Mouse (Mus musculus) neural tube, embryonic 11.5 days (tissue): ENCODE data around the gene Gfi1. TPM values are rescaled to one million over a fixed set of nuclear protein-coding genes. Genes with fewer than 3 reads are reported as not detected.

Experiments
- ATAC-seq: fragments of 200-750 bp; cut with Nextera tagmentation; 2 replicates; pipeline ENCODE4 v1.8.0; 2017; ENCODE audit warnings: moderate number of reproducible peaks, mild to moderate bottlenecking, moderate TSS enrichment, moderate library complexity; ENCODE audit not compliant: insufficient read depth, low FRiP score, low TSS enrichment
- DNase-seq: peaks from one replicate; pipeline ENCODE4 v3.0.0-alpha.2; 2015; ENCODE audit warnings: low spot score
- H3K27ac ChIP-seq: fragments of 300-500 bp; sonication (generic); 2 replicates; pipeline ENCODE4 v1.5.1; 2014; ENCODE audit warnings: low read depth, mild to moderate bottlenecking, low read length
- H3K27me3 ChIP-seq: fragments of 300-500 bp; sonication (generic); 2 replicates; pipeline ENCODE4 v1.6.1; 2014; ENCODE audit warnings: mild to moderate bottlenecking, low read length, mixed read lengths; ENCODE audit not compliant: control insufficient read depth, insufficient read depth
- H3K36me3 ChIP-seq: fragments of 300-500 bp; sonication (generic); 2 replicates; pipeline ENCODE4 v1.6.1; 2014; ENCODE audit warnings: mild to moderate bottlenecking, low read length, moderate library complexity, mixed read lengths; ENCODE audit not compliant: control insufficient read depth, insufficient read depth
- H3K4me1 ChIP-seq: fragments of 300-500 bp; sonication (generic); 2 replicates; pipeline ENCODE4 v1.6.1; 2014; ENCODE audit warnings: low read length, mixed read lengths; ENCODE audit not compliant: control insufficient read depth, insufficient read depth
- H3K4me2 ChIP-seq: fragments of 300-500 bp; sonication (generic); 2 replicates; pipeline ENCODE4 v1.6.1; 2014; ENCODE audit warnings: low read depth, mild to moderate bottlenecking, moderate library complexity
- H3K4me3 ChIP-seq: fragments of 300-500 bp; sonication (generic); 2 replicates; pipeline ENCODE4 v1.5.1; 2014; ENCODE audit warnings: low read depth, low read length
- H3K9ac ChIP-seq: fragments of 300-500 bp; sonication (generic); 2 replicates; pipeline ENCODE4 v1.6.1; 2014; ENCODE audit warnings: mild to moderate bottlenecking, low read length
- H3K9me3 ChIP-seq: fragments of 300-500 bp; sonication (generic); 2 replicates; pipeline ENCODE4 v1.6.1; 2016; ENCODE audit warnings: low read length; ENCODE audit not compliant: control insufficient read depth
- WGBS: fragments of 180-500 bp; shearing (Covaris S2); extraction: QIAGEN DNeasy Blood & Tissue Kit; methylation state at CpG from one replicate; pipeline ENCODE4 v1.1.7; 2014; 5-methylcytosine and 5-hydroxymethylcytosine counted together
- polyA plus RNA-seq: library from polyadenylated mRNA; unstranded; fragments of >200 nt; fragmentation: Nextera tagmentation; extraction: Ambion mirVana; gene quantifications from 2 replicates; pipeline ENCODE4 v1.2.1, GENCODE M21; 2014

Gene Gfi1
- polyA plus RNA-seq = not detected in 2 replicates

DNA sequence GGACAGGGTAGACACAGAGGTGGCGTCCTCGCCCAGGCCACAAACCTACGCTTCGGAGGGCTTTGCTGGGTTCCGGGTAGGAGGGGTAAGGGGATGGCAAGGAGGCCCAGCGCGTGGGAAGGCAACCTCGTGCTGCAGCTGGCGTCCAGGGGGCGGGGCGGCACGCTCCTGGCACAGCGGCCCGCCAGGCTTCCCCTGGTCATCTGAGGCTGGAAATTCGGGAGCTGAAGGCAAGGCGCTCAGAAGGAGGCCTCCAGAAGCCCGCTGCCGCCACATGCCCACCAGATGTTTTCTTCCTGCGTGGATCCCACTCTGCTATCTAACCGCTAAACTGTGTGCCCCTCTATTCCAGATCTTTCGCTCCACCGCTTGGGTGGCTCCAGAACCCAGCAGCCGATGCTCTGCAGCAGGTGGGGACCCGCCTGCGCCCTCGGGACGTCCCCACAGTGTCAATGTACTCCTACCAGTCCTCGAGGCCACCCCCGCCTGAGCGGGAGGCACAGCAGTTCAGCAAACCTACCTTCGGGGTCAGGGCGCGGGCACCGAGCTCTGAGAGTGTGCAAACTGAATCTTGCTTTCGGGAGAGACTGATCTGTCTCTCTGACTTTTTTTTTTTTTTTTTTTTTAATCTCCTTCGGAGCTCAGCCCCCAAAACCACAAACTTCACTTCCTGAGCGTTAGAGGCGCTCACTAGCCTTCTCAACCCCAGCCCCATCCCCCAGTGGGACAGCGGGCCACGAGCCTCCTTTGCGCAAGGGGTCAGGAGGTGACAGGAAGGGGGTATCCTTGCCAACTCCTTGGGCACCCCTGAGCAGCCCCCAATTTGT, at the start of gene Gfi1:
Gene Gfi1, minus strand, starts transcription at position 602 of the 827 bp plus-strand sequence.
- peak within 1 kb of the TSS; percentile 19 for H3K4me2 ChIP-seq
- peaks cover 89% of the 10 kb centered on the region for H3K27me3 ChIP-seq
- H3K36me3 ChIP-seq = no peaks in the 10 kb centered on the region
- no peaks in the 10 kb centered on the region for H3K9me3 ChIP-seq
- peak; percentile 68 for DNase-seq
- H3K4me3 ChIP-seq = 0 out of 2 replicates have a peak within 1 kb of the TSS, but pooled peaks have one; percentile 10
- H3K9ac ChIP-seq = no peak within 1 kb of the TSS
- ATAC-seq = peak; percentile 48; the same call in 1 of the 2 replicates
- under 1% methylated on average over 34 of the region's 41 CpGs for WGBS
- no peak within 1 kb of the TSS for H3K27ac ChIP-seq
- H3K4me1 ChIP-seq = peaks cover 23% of the 10 kb centered on the region

DNA sequence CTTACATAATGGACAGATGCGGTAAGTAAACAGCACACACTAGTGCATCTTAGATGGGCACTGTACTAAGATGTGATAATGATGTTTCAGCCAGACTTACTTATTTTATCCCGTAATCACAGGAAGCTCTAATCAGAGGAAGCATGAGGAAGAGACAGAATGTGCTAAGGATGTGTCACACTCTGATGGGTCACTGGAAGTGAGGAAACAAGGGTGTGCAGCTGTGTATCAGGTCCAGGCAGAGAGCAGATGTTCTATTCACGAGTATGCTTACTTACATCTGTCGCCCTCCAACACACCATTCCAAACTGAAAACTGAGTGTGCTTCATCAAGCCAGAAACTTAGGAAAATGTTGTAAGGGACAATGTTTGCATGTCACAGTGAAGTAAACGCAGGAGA, 46.2 kb upstream of the Gfi1 start:
- H3K4me3 ChIP-seq = no peak overlapping the region
- ATAC-seq = no peak
- H3K9ac ChIP-seq = no peak overlapping the region
- H3K27ac ChIP-seq = no peak overlapping the region
- DNase-seq = no peak
- no peaks in the 10 kb centered on the region for H3K4me1 ChIP-seq
- H3K4me2 ChIP-seq = no peak overlapping the region
- 92% methylated on average over 5 of the region's 5 CpGs for WGBS
- no peaks in the 10 kb centered on the region for H3K9me3 ChIP-seq
- H3K27me3 ChIP-seq = no peaks in the 10 kb centered on the region
- H3K36me3 ChIP-seq = peaks cover 5% of the 10 kb centered on the region; the same call in 1 of the 2 replicates

DNA sequence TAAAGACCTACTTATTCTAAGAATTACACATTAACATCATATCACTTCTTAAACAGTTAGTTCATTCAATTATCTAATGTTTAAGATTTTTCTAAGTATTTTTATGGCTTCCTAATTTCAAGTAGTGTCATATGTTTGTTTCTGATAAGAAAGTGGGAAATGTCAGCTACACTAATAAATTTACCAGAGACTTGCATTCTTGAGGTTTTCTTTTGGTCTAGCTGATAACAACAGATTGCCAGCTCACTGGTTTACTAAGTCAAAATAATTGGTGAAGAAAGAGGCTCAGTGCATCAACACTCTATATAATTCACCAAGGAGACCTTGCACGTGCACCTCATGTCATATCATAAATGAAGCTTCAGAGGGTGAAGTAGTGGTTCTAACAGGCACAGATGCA, 42.4 kb upstream of the Gfi1 start:
- no peaks in the 10 kb centered on the region for H3K4me1 ChIP-seq
- H3K9me3 ChIP-seq = no peaks in the 10 kb centered on the region
- H3K9ac ChIP-seq = no peak overlapping the region
- H3K27ac ChIP-seq = no peak overlapping the region
- 85% methylated on average over 1 of the region's 1 CpGs for WGBS
- no peak for DNase-seq
- H3K4me3 ChIP-seq = no peak overlapping the region
- no peak overlapping the region for H3K4me2 ChIP-seq
- no peak for ATAC-seq
- peaks cover 5% of the 10 kb centered on the region; the same call in 1 of the 2 replicates for H3K36me3 ChIP-seq
- no peaks in the 10 kb centered on the region for H3K27me3 ChIP-seq

DNA sequence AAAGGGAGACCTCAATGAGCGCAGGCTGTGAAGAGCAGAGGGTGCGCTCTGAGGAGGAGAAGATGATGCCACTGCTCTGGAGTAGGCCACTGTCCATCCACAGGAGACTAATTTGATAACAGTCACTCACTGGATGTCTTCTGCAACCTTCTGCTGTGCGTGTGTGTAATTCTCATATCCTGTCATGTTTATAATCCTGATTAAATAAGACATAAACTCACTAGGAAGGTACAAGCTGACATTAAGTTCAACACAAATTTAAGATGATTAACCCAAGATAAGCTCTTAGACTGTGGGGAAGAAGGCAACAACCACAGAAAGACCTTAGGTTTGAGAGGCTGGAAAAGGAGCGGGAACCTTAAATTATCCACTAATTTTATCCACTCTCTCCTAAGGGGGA, 40.1 kb upstream of the Gfi1 start:
- 97% methylated on average over 4 of the region's 4 CpGs for WGBS
- Histone ChIP-seq H3K4me3 (no peak overlapping the region), H3K27ac (no peak overlapping the region), H3K27me3 (no peaks in the 10 kb centered on the region), H3K4me1 (no peaks in the 10 kb centered on the region), H3K36me3 (peaks cover 5% of the 10 kb centered on the region; the same call in 1 of the 2 replicates), H3K9ac (no peak overlapping the region), H3K4me2 (no peak overlapping the region), H3K9me3 (no peaks in the 10 kb centered on the region)
- DNase-seq (no peak), ATAC-seq (no peak)

DNA sequence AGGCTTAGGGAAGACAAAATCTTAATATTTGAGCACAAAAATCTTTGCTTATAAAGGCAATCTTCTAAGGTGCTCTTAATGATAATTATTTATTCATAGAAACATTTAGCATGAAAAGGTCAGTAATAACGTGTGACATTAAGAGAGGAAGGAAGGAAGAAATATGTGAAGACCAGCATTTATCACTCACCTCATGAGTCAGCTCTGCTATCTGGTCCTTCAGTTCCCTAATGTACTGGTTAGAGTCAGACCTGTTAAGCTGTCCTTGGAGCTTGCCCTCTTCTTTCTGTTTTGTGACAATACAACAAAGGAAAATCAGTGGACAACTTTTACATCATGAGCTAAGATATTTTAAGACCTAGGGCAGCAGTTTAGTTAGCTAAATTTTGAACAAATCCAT, 38.6 kb upstream of the Gfi1 start:
- ATAC-seq (no peak), DNase-seq (no peak)
- WGBS = 86% methylated on average over 1 of the region's 1 CpGs
- Histone ChIP-seq H3K4me3 (no peak overlapping the region), H3K4me2 (no peak overlapping the region), H3K9me3 (no peaks in the 10 kb centered on the region), H3K36me3 (peaks cover 5% of the 10 kb centered on the region; the same call in 1 of the 2 replicates), H3K9ac (no peak overlapping the region), H3K27ac (no peak overlapping the region), H3K4me1 (no peaks in the 10 kb centered on the region), H3K27me3 (no peaks in the 10 kb centered on the region)

DNA sequence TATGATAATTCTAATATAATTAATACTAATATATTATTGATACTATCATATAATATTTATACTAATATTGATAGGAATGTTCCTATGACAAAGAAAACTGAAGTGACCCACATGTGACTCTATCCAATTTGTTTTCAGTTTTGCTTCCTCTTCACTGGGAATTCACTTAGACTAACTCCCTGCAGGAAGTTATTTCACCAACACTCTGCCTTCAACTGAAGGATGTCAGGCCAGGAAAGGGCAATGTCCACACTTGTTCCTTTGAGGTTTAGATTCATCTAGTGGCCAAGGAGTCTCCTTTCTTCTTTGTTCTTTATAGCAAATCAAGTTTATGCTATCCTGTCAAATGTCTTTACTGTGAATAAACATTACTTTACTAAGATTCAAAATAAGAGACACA, 37.8 kb upstream of the Gfi1 start:
- no peak overlapping the region for H3K4me3 ChIP-seq
- no peak overlapping the region for H3K9ac ChIP-seq
- ATAC-seq (no peak), DNase-seq (no peak)
- H3K4me2 ChIP-seq = no peak overlapping the region
- no peaks in the 10 kb centered on the region for H3K27me3 ChIP-seq
- H3K36me3 ChIP-seq = peaks cover 5% of the 10 kb centered on the region; the same call in 1 of the 2 replicates
- no peaks in the 10 kb centered on the region for H3K9me3 ChIP-seq
- no peaks in the 10 kb centered on the region for H3K4me1 ChIP-seq
- H3K27ac ChIP-seq = no peak overlapping the region

DNA sequence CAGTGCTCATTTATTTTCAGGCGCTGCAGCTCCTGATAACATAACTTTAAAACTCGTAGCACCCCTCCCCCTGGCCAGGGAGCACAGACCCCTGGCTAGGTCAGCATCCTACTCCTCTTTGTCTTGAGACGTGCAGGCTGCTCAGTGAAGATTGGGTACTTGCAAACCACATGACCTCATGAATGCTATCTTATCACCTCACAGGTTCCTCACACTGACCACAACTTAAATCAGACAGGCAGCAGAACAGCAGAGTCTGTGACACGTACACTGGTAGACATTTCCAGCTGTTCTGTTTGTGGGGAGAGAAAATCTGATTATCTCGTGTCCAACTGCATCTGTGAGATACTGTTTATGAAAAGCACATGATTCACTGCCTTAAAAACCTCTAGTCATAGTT, 33.3 kb upstream of the Gfi1 start:
- Histone ChIP-seq H3K27ac (no peak overlapping the region), H3K4me3 (no peak overlapping the region), H3K27me3 (no peaks in the 10 kb centered on the region), H3K36me3 (no peaks in the 10 kb centered on the region), H3K4me1 (no peaks in the 10 kb centered on the region), H3K9ac (no peak overlapping the region), H3K9me3 (no peaks in the 10 kb centered on the region), H3K4me2 (no peak overlapping the region)
- WGBS = 80% methylated on average over 5 of the region's 5 CpGs
- no peak for ATAC-seq
- DNase-seq = no peak

DNA sequence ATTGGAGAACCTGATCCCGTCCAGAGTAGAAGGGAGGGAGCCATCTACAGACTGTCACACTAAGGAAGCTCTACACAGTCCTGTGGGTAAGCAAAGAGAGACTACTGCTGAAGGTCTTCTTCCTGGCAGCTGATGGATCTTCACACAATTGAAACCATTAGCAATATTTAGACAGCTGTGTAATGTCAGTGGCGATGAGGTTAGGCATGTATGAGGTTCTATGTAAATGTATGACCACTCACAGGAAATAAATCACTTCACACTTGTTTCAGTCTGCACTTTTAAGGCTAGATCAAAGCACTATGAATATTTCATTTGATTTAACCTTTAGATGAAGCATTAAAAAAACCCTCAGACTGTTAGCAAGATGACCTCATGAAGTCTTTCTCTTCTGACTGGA, 30.2 kb upstream of the Gfi1 start:
- ATAC-seq (no peak), DNase-seq (no peak)
- H3K9ac ChIP-seq = no peak overlapping the region
- no peak overlapping the region for H3K4me3 ChIP-seq
- H3K4me1 ChIP-seq = no peaks in the 10 kb centered on the region
- H3K36me3 ChIP-seq = no peaks in the 10 kb centered on the region
- H3K27me3 ChIP-seq = no peaks in the 10 kb centered on the region
- H3K9me3 ChIP-seq = no peaks in the 10 kb centered on the region
- no peak overlapping the region for H3K27ac ChIP-seq
- H3K4me2 ChIP-seq = no peak overlapping the region
- WGBS = 66% methylated on average over 2 of the region's 2 CpGs

DNA sequence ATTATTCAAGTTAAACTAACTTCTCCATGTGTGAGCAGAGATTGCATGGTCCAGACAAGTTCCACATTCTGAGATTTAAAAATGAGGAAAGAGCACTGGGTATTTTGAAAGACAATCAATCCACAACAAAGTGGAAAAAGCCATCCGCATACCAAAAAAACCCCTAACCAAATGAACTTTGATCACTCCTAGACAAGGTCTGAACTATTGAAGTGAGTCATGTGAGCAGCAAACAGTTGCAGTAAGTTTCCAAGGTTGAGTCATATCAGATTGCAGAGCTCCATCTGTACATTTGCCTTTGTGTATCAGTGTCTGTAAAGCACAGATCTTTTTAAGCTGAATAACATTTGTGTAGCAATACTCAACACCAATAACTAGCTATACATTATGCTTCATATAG, 28.9 kb upstream of the Gfi1 start:
- no peak overlapping the region for H3K9ac ChIP-seq
- H3K27me3 ChIP-seq = no peaks in the 10 kb centered on the region
- H3K4me1 ChIP-seq = no peaks in the 10 kb centered on the region
- no peaks in the 10 kb centered on the region for H3K36me3 ChIP-seq
- no peak overlapping the region for H3K4me3 ChIP-seq
- DNase-seq (no peak), ATAC-seq (no peak)
- no peak overlapping the region for H3K27ac ChIP-seq
- no peaks in the 10 kb centered on the region for H3K9me3 ChIP-seq
- no peak overlapping the region for H3K4me2 ChIP-seq
- 100% methylated on average over 1 of the region's 1 CpGs for WGBS
